Mouse (Mus musculus): Measurements from ENCODE around the gene Cat. TPM values are rescaled to one million over a fixed set of nuclear protein-coding genes. Genes with fewer than 3 reads are reported as not detected.

Gene Cat
- 100 to 1,000 TPM in 1 of 3 experiments, 10 to 100 TPM in 2; 90.9 to 102 (median 95.5) TPM for polyA plus RNA-seq (2017; shearing (Covaris generic))

- ATAC-seq, result peak; percentile 98
These were observed at the start of gene Cat for GRCm38 (mm10) chr2:103484617-103485401. TSS of gene Cat (minus strand) at chr2:103485160.

GRCm38 (mm10) chr2:103525596-103525995, 40.6 kb upstream of the Cat start:
- ATAC-seq, result no peak

GRCm38 (mm10) chr2:103516472-103516871, 31.5 kb upstream of the Cat start:
- ATAC-seq, result no peak

GRCm38 (mm10) chr2:103515513-103516180, 30.7 kb upstream of the Cat start:
- ATAC-seq, result no peak

- no peak for ATAC-seq
These were observed 27.3 kb upstream of the Cat start for GRCm38 (mm10) chr2:103512066-103512795.

- ATAC-seq, result no peak
These were observed 26.7 kb upstream of the Cat start for GRCm38 (mm10) chr2:103511631-103512030.

GRCm38 (mm10) chr2:103511042-103511441, 26.1 kb upstream of the Cat start:
- no peak for ATAC-seq

GRCm38 (mm10) chr2:103507651-103508050, 22.7 kb upstream of the Cat start:
- ATAC-seq, result no peak

GRCm38 (mm10) chr2:103505956-103506355, 21.0 kb upstream of the Cat start:
- ATAC-seq, result no peak

- ATAC-seq, result no peak
These were observed 19.5 kb upstream of the Cat start for GRCm38 (mm10) chr2:103504463-103504862.

- ATAC-seq, result no peak
These were observed 15.8 kb upstream of the Cat start for GRCm38 (mm10) chr2:103500769-103501168.

- ATAC-seq, result no peak
These were observed 10.9 kb upstream of the Cat start for GRCm38 (mm10) chr2:103495633-103496418.

- ATAC-seq, result no peak
These were observed 8.9 kb upstream of the Cat start for GRCm38 (mm10) chr2:103493827-103494226.

- no peak for ATAC-seq
These were observed 7.6 kb upstream of the Cat start for GRCm38 (mm10) chr2:103492526-103492925.

GRCm38 (mm10) chr2:103483986-103484520, 907 bp downstream of the Cat start:
- no peak for ATAC-seq

GRCm38 (mm10) chr2:103483289-103483985, 1.5 kb downstream of the Cat start:
- no peak for ATAC-seq

- ATAC-seq, result no peak
These were observed 3.4 kb downstream of the Cat start for GRCm38 (mm10) chr2:103481314-103482231.

- ATAC-seq, result no peak
These were observed 4.1 kb downstream of the Cat start for GRCm38 (mm10) chr2:103480871-103481270.

- ATAC-seq, result no peak
These were observed 4.7 kb downstream of the Cat start for GRCm38 (mm10) chr2:103480240-103480639.

GRCm38 (mm10) chr2:103478326-103478725, 6.6 kb downstream of the Cat start:
- no peak for ATAC-seq

Measured in inflammation-experienced regulatory T-cells, adult 6 months (primary cell).